Comparison of ENCODE assay signal across 15 mouse cellular contexts in genomic region chr10:74933548-74934190, GRCm38 (mm10). TPM values are rescaled to one million over a fixed set of nuclear protein-coding genes. Genes with fewer than 3 reads are reported as not detected.
A peak's percentile ranks its signal among the peaks of the same experiment; 100 is the strongest.
DNase-seq lines count a peak whose midpoint lies in the region; ATAC-seq and TF ChIP-seq lines count a peak whose summit lies in the region.
"Had no signal": no experiment of that assay in that cellular context is flagged by ENCODE, and none has a peak within 500 bp of the region (broad histone marks: within the 10 kb centered on the region; RNA-seq: fewer than 3 reads in every experiment).

No protein-coding gene starts in this region.

- no peak overlapping the region for H3K4me2 ChIP-seq in intestine, postnatal 0 days (replicated peaks; ENCODE audit: low read depth)
- H3K4me2 ChIP-seq in intestine, embryonic 16.5 days (ENCODE audit: low read depth, low read length), result no peak overlapping the region
- H3K4me2 ChIP-seq in neural tube, embryonic 15.5 days, result no peak overlapping the region
- H3K4me2 ChIP-seq: heart, embryonic 15.5 days; liver, embryonic 15.5 days had no signal

- no peak for TF ChIP-seq POLR2A in cortical plate, adult 2 months (IDR thresholded peaks at IDR 0.05; ENCODE audit: extremely low read depth, insufficient read depth, low read length)

- no peaks in the 10 kb centered on the region for H3K4me1 ChIP-seq in intestine, postnatal 0 days (replicated peaks; ENCODE audit: control insufficient read depth, insufficient read depth, low read length)
- H3K4me1 ChIP-seq in intestine, embryonic 16.5 days (ENCODE audit: control insufficient read depth, insufficient read depth, low read length), result no peaks in the 10 kb centered on the region
- no peaks in the 10 kb centered on the region for H3K4me1 ChIP-seq in neural tube, embryonic 15.5 days
- no peaks in the 10 kb centered on the region for H3K4me1 ChIP-seq in cortical plate, adult 2 months (ENCODE audit: control insufficient read depth, insufficient read depth, low read length)
- H3K4me1 ChIP-seq: embryonic facial prominence, embryonic 10.5 days; heart, embryonic 15.5 days; liver, embryonic 15.5 days had no signal

- no peaks in the 10 kb centered on the region for H3K9me3 ChIP-seq in intestine, postnatal 0 days (ENCODE audit: control insufficient read depth)
- no peaks in the 10 kb centered on the region for H3K9me3 ChIP-seq in intestine, embryonic 16.5 days (ENCODE audit: control insufficient read depth, low read length)
- no peaks in the 10 kb centered on the region for H3K9me3 ChIP-seq in neural tube, embryonic 15.5 days (replicated peaks)
- H3K9me3 ChIP-seq: embryonic facial prominence, embryonic 10.5 days; heart, embryonic 15.5 days; liver, embryonic 15.5 days had no signal

- TF ChIP-seq CTCF in intestine, postnatal 0 days (IDR thresholded peaks at IDR 0.05; ENCODE audit: low read depth), result peak; percentile 28
- 0 out of 2 replicates have a peak, but pooled peaks have one; percentile 12 for TF ChIP-seq CTCF in cortical plate, adult 2 months (IDR thresholded peaks at IDR 0.05; ENCODE audit: extremely low read depth, insufficient read depth, low read length)

- WGBS in intestine, postnatal 0 days, result 84% methylated on average over 19 of the region's 19 CpGs
- 85% methylated on average over 19 of the region's 19 CpGs for WGBS in intestine, embryonic 16.5 days
- 76% methylated on average over 19 of the region's 19 CpGs for WGBS in neural tube, embryonic 15.5 days

- DNase-seq in neural tube, embryonic 10.5 days (ENCODE audit: extremely low spot score, low spot score), result peak; percentile 10
- peak; percentile 70 for DNase-seq in layer of hippocampus, postnatal 10 days (ENCODE audit: low spot score in 2 of 2)
- DNase-seq in ovary, adult 18-20 months (ENCODE audit: low spot score), result no peak
- no peak for DNase-seq in lung, adult 18-20 months
- DNase-seq: adrenal gland, postnatal 10 days; gastrocnemius, postnatal 14 days; left cerebral cortex, postnatal 4 days had no signal

- no peak overlapping the region for H3K9ac ChIP-seq in intestine, postnatal 0 days (ENCODE audit: low read depth, low read length)
- no peak overlapping the region for H3K9ac ChIP-seq in intestine, embryonic 16.5 days (ENCODE audit: low read depth, low read length)
- no peak overlapping the region for H3K9ac ChIP-seq in neural tube, embryonic 15.5 days (replicated peaks)
- H3K9ac ChIP-seq: heart, embryonic 15.5 days; liver, embryonic 15.5 days had no signal

- no peaks in the 10 kb centered on the region for H3K36me3 ChIP-seq in intestine, postnatal 0 days (ENCODE audit: control insufficient read depth, insufficient read depth)
- no peaks in the 10 kb centered on the region for H3K36me3 ChIP-seq in intestine, embryonic 16.5 days (ENCODE audit: control insufficient read depth, insufficient read depth, low read length)
- no peaks in the 10 kb centered on the region for H3K36me3 ChIP-seq in neural tube, embryonic 15.5 days
- H3K36me3 ChIP-seq: embryonic facial prominence, embryonic 10.5 days; heart, embryonic 15.5 days; liver, embryonic 15.5 days had no signal

- no peak for ATAC-seq in intestine, postnatal 0 days
- ATAC-seq in intestine, embryonic 16.5 days, result no peak
- no peak for ATAC-seq in neural tube, embryonic 15.5 days (ENCODE audit: low FRiP score)

- H3K27me3 ChIP-seq in intestine, postnatal 0 days (replicated peaks; ENCODE audit: control insufficient read depth, insufficient read depth, low read length), result no peaks in the 10 kb centered on the region
- no peaks in the 10 kb centered on the region for H3K27me3 ChIP-seq in intestine, embryonic 16.5 days (replicated peaks; ENCODE audit: control insufficient read depth, insufficient read depth, low read length)
- H3K27me3 ChIP-seq in neural tube, embryonic 15.5 days (replicated peaks), result no peaks in the 10 kb centered on the region
- H3K27me3 ChIP-seq: liver, embryonic 15.5 days had no signal

- no peak overlapping the region for H3K4me3 ChIP-seq in intestine, postnatal 0 days (ENCODE audit: low read depth, low read length)
- H3K4me3 ChIP-seq in intestine, embryonic 16.5 days (ENCODE audit: low read length), result no peak overlapping the region
- no peak overlapping the region for H3K4me3 ChIP-seq in neural tube, embryonic 15.5 days (replicated peaks)
- H3K4me3 ChIP-seq in cortical plate, adult 2 months (ENCODE audit: insufficient read depth, low read length), result no peak overlapping the region
- H3K4me3 ChIP-seq: embryonic facial prominence, embryonic 10.5 days; heart, embryonic 15.5 days; liver, embryonic 15.5 days had no signal

- H3K27ac ChIP-seq in intestine, postnatal 0 days (ENCODE audit: low read depth, low read length), result no peak overlapping the region
- no peak overlapping the region for H3K27ac ChIP-seq in intestine, embryonic 16.5 days (ENCODE audit: low read length)
- H3K27ac ChIP-seq in neural tube, embryonic 15.5 days (replicated peaks), result no peak overlapping the region
- H3K27ac ChIP-seq in cortical plate, adult 2 months (ENCODE audit: insufficient read depth, low read length), result no peak overlapping the region
- H3K27ac ChIP-seq: embryonic facial prominence, embryonic 10.5 days; heart, embryonic 15.5 days; liver, embryonic 15.5 days had no signal

RNA-seq across cellular contexts. Expression of gene Gnaz, which starts 33.3 kb away (rescaled TPM):
- 1.7 and 2.4 TPM in 2 replicates for polyA plus RNA-seq in intestine, postnatal 0 days (2015; fragmentation: Nextera tagmentation; extraction: Ambion mirVana)
- 2.2 and 2.9 TPM in 2 replicates for polyA plus RNA-seq in intestine, embryonic 16.5 days (2015; fragmentation: Nextera tagmentation; extraction: Ambion mirVana)
- 70.2 and 87.5 TPM in 2 replicates for polyA plus RNA-seq in neural tube, embryonic 15.5 days (2015; fragmentation: Nextera tagmentation; extraction: Ambion mirVana)
- 82.8 and 85.2 TPM in 2 replicates for polyA plus RNA-seq in cortical plate, adult 2 months (2012; rRNA removed)
- total RNA-seq in layer of hippocampus, postnatal 10 days (2021), result 100 to 1,000 TPM; 137 to 144 TPM
- total RNA-seq: megakaryocyte-erythroid progenitor cell, adult 5-6 weeks had no signal

Comparison
In these comparisons a context has a peak if more than half of its experiments do, and no peak if none do; other contexts are left out.
1. DNase-seq: peak in neural tube, embryonic 10.5 days (single experiment) and layer of hippocampus, postnatal 10 days (2 of 2); none in ovary, adult 18-20 months (single experiment) and lung, adult 18-20 months (0 of 2).
2. RNA of gene Gnaz, which starts 33.3 kb away (polyA plus RNA-seq): 70.2 to 87.5 TPM in neural tube, embryonic 15.5 days and 82.8 to 85.2 TPM in cortical plate, adult 2 months; 2.2 to 2.9 TPM in intestine, embryonic 16.5 days and 1.7 to 2.4 TPM in intestine, postnatal 0 days; every median in the first group is over 10 times any median in the second.